Mouse (Mus musculus) kidney, postnatal 36 days (tissue): Measurements from ENCODE around the gene Sh3rf1.
A peak's percentile ranks its signal among the peaks of the same experiment; 100 is the strongest.

Experiments used
- DNase-seq, 2 experiments: peaks; one replicate each; pipeline ENCODE4 v3.0.0; 2021 to 2022; ENCODE audit warnings: mixed read lengths in 2 of 2

Gene Sh3rf1

DNA sequence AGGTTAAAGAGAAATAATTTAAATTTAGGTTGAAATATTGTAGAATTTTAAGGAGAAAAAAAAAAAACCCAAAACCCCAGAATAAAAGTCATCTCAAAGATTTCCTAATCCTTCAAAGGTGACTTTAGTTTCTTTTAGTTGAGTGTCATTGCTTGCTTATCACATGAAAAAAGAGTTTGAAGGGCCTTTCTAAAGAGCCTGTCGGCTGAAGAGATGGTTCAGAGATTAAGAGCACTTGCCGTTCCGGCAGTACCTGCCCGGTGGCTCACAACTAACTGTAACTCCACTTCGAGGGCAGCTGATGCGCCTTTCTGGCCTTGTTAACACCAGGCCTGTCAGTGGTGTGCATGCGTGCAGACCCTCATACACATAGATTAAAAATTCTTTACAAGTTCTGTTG, 41.2 kb downstream of the Sh3rf1 start:
- no peak for DNase-seq

- DNase-seq, result peak; percentile 81 to 86
Measured at GRCm38 (mm10) chr8:61265390-61265789, 41.7 kb downstream of the Sh3rf1 start.

DNA sequence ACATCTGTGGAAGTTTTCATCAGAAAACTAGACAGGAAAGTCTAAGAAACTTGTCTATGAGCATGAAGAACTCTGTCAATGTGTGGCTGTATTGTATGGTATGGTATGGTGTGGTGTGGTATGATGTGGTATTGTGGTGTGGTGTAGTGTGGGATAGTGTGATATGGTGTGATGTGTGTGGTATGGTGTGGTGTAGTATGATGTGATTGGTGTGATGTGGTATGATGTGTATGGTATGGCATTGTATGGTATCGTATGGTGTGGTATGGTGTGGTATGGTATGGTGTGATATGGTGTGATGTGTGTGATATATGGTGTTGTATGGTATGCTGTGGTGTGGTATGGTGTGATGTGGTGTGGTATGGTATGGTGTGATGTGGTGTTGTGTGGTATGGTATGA, 43.4 kb downstream of the Sh3rf1 start:
- DNase-seq, result no peak

DNA sequence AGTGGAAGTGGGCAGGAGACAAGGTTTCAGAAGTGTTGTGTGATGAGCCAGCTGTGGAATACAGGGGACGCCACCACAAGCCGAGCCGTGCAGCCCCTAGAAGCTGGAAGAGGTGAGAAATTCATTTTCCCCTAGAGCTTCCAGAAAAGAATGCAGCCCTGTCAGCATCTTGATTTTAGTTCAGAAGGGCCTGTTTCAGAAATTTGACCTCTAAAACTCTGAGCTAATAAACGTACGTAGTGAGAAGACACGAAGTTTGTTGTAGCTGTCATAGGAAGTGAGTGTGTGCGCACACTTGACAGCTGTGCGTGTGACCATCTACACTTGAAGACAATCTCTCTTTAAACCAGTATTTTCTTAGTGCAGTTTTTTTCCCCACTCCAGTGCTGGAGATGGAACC, 44.0 kb downstream of the Sh3rf1 start:
- no peak for DNase-seq

- no peak for DNase-seq
Measured at GRCm38 (mm10) chr8:61268233-61268916, 44.7 kb downstream of the Sh3rf1 start.

DNA sequence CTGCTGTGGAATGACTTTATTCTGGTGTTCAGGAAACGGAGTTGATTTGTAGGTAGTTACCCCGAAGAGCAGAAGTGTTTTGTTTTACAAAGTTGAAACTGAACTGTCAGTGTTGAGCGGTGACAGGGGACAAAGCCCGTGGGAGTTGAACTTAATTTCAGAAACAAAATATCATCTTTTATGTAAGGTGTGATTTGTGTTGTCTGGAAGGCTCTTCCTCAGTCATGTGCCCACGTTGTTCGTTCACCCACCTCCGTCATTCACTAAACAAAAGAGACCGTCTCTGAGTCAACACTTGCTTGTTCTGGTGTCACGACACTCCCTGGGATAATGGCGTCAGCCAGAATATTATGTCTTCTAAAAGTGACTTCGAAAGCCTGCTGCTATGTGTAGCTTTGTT, 46.3 kb downstream of the Sh3rf1 start:
- DNase-seq, result no peak

DNA sequence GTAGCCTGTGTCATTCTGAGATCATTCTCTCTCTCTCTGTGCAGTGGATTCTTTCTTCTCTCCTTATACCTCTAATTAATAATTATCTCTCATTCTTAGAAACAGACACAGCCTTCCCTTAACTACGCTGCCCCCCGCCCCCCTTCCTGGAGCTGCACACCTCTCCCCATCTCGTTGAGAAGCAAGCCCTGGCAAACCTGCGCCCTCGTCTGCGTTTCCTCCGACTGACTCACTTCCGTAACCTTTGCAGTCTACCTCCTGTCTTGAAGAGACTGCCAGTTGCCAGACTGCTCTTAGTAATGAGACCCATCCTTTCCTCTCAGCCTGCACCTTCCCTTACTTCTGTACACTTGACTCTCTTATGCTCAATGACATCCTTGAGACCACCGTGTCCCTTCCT, 46.9 kb downstream of the Sh3rf1 start:
- peak in 1 of 2 experiments; percentile 77 for DNase-seq

DNA sequence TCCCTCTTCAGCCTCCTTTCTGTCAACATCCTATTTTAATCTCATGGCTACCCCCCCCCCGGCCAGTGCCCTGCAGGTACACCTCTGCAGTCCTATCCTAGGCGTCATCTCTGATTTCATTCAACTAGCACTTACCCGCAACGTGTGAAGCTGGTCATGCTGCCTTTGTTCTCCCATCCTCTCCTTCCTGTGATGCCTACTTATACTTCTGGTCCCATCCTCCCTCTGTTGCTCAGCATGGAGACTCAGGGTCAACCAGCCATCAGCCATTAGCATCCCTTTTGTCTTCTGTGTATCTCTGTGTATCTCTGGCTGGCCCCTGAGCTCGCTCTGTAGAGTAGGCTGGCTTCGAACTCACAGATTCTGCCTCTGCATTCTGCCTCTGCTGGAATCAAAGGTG, 47.3 kb downstream of the Sh3rf1 start:
- no peak for DNase-seq

DNA sequence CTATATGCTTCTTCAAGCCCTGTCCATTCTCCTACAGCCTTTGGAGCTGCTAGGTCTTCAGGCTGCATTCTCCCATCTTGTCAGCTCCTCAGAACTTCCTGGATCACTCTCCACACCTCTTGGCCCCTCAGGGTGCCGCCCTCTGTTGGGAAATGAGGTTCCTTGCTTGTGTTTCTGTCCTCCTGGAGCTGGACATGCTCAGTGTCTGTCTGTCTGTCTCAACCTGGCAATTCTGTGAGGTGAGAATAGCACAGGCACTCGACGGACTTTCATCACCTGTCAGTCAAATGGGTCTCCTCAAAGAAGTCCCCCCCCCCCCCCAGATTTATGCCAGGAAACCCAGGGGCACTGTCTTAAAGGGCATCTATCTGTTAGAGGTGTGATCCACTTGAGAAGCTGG, 49.2 kb downstream of the Sh3rf1 start:
- DNase-seq, result peak in 1 of 2 experiments; percentile 50

- DNase-seq, result peak; percentile 64 to 85
Measured at GRCm38 (mm10) chr8:61273307-61274221, 49.9 kb downstream of the Sh3rf1 start.

GRCm38 (mm10) chr8:61274602-61275462, 51.2 kb downstream of the Sh3rf1 start:
- peak; percentile 70 to 87 for DNase-seq

- peak; percentile 64 to 81 for DNase-seq
Measured at GRCm38 (mm10) chr8:61275463-61276356, 52.0 kb downstream of the Sh3rf1 start.

DNA sequence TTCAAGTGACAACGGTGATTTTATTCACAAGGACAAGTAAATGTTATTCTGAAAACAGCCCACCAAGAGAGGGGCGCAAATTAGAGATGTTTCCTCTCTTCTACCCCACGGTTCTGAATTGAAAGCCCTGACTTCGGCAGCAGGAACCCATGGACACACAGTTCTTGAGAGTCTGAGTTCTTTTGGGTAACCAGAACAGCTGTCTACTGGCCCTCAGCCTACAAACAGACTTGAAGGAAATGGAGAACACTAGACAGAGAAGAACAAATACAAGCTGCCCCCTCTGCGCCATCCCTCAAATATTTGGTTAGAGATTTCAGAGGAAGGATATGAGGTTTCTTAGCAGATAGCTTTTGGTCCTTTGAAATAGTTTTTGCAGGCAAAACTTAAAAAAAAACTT, 52.7 kb downstream of the Sh3rf1 start:
- DNase-seq, result no peak

DNA sequence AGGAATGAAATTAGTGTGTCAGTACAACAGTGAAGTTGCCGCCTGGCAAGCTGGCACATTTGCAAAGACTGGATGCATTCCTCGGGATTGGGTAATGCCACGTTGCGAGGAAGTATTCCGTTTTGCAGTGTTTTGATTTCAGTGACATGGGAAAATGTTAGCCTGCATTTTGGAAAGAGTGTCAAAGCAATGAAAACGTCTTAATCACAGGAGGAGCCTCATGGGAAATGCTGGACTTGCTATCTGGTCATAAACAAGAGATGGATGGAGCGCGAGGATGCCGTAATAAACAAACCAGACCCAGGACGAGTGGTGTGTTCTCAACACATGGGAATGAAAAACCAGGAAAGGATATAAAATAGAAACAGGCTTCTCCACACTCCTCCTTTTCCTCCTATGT, 55.4 kb downstream of the Sh3rf1 start:
- DNase-seq, result no peak

- peak in 1 of 2 experiments; percentile 58 for DNase-seq
Measured at GRCm38 (mm10) chr8:61282303-61283168, 58.9 kb downstream of the Sh3rf1 start.

DNA sequence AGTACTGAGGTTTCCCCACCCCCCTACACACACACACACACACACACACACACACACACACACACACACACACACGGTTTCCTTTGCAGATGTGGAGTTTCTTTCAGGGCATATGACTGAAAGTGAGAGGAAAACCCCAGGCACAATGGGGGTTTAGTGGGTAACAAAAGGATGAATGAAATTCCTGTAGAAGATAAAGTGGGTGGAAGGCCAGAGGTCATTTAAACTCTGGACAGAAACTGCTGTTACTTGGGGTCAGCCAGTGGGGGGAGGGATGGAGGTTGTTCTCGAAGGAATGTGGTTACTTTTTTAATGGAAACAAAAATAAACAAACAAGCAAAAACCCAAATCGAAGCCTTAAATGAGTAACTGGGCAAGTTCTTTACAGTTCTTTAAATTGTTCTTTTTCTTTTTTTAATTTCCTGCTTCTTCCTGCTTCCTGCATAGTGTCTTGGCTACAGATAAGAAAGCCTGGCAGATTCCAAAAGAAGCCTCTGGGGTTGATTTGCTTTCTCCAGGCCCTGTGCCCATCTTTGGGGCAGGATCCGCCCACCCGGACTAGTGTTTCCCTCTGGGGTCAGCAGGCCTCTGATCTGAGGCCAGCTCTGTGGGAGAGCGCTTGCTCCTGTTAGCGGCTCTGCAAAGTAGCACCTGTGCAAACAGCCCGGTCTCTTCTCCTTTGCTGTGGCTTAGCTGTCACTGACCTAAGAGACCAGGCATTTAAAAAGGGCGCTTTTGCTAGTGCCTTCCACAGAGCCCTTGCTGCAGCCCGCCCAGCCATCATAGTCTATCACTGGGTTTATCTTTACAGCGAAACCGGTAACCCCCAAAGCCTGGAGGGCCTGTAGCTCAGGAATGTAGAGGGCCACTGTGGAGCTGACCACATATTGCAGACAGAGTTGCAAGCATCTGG, 59.8 kb downstream of the Sh3rf1 start:
- DNase-seq, result peak; percentile 77 to 78

GRCm38 (mm10) chr8:61285896-61286295, 62.2 kb downstream of the Sh3rf1 start:
- DNase-seq, result peak in 1 of 2 experiments; percentile 54

- no peak for DNase-seq
Measured at GRCm38 (mm10) chr8:61286394-61286793, 62.7 kb downstream of the Sh3rf1 start.

DNA sequence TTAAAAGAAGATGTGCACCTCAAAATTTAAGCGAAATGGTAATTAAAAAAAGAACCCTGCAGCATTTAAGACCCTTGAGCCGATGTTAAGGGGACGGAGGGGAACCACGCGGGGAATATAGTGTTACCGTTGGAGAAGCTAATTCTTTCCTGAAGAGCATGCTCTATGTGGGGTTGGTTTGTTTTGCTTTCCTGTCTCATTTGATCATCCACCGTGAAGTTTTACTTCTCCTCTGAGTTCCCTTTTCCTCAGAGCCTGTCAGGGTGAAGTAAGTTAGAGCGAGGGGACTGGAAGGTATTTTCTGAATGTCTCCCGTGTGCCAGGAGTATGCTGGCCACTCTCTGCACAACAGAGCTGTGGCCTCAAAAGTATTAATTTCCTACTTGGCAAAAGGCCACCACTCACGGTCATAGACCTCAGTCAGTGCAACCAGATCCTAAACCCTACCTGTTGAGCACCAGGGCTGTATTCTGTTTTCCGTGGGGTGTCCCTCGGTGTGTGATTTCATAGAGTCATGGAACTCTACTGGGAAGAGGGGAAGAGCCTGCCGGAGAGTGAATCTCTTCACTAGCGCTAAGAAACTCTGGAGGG, 63.2 kb downstream of the Sh3rf1 start:
- peak; percentile 39 to 53 for DNase-seq
